Mouse (Mus musculus) bone marrow macrophage, adult 2 months (primary cell): ENCODE data around the gene Eipr1.
"Not testable (repeated sequence)": the region's sequence is repeated elsewhere in the genome, so short reads cannot be mapped to it uniquely, and the experiment has no call there.

Experiments used
- CTCF ChIP-seq: IDR thresholded peaks from 2 replicates; pipeline ENCODE4 v1.5.1; 2012; ENCODE audit warnings: low read depth, mild to moderate bottlenecking, low read length, moderate library complexity
- POLR2A ChIP-seq: IDR thresholded peaks from 2 replicates; pipeline ENCODE4 v1.6.1; 2012; ENCODE audit warnings: mild to moderate bottlenecking, low read depth, low read length, borderline replicate concordance

- TF ChIP-seq POLR2A, CTCF: not testable (repeated sequence)
These were observed 162.5 kb downstream of the Eipr1 start for GRCm38 (mm10) chr12:28914056-28914455.
